Mouse (Mus musculus) adrenal gland, postnatal 36 days (tissue): ENCODE data around the gene Mboat1. TPM values are rescaled to one million over a fixed set of nuclear protein-coding genes. Genes with fewer than 3 reads are reported as not detected.

ENCODE experiments used
- DNase-seq, 2 experiments: peaks; one replicate each; pipeline ENCODE4 v3.0.0; 2021; ENCODE audit warnings: mixed read lengths in 1 of 2
- long read RNA-seq, 2 experiments: library from polyadenylated mRNA; stranded (forward); transcript quantifications; one replicate each; pipeline ENCODE4 v2.0.0; 2021; ENCODE audit warnings: borderline sequencing depth in 2 of 2
- total RNA-seq, 2 experiments: library from RNA; stranded (reverse); gene quantifications; 2 replicates each; pipeline ENCODE4 v1.2.3; 2021

The Mboat1 gene
- total RNA-seq = 1 to 10 TPM; 3.8 to 5.4 TPM
- long read RNA-seq, experiment 1, partial matches to known transcripts = 0 of 4 reads
- long read RNA-seq, experiment 1, other reads (novel, unspliced or antisense) = 2 of 4 reads
- long read RNA-seq, experiment 2, partial matches to known transcripts = 0 of 1 reads
- long read RNA-seq, experiment 2, other reads (novel, unspliced or antisense) = 0 of 1 reads

GRCm38 (mm10) chr13:30136243-30136922 lies at the start of gene Mboat1:
Gene Mboat1 (plus strand): TSS chr13:30136489.
- peak; percentile 90 to 93 for DNase-seq

- DNase-seq = peak in 1 of 2 experiments; percentile 5
These were observed 43.2 kb upstream of the Mboat1 start for GRCm38 (mm10) chr13:30093086-30093485.

GRCm38 (mm10) chr13:30095851-30096250 lies 40.4 kb upstream of the Mboat1 start:
- peak in 1 of 2 experiments; percentile 6 for DNase-seq

DNA sequence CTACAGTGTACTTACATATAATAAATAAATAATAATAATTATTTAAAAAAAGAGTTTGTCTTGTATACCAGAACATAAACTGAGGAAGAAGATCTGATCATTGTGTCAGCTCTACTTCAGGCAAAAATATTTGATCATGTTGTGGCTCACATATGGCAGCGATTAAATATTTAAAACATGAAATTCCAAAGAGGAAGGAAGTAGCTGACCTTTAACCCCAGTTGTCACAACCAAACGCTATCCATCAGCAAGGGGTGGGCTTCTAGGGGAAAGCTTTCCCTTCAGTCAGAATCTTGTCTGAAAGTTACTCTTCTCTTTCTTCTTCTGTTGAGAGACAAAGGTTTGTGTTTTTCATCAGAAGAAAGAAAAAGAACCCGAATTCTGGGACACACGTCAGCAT lies 39.8 kb upstream of the Mboat1 start:
- DNase-seq = no peak

GRCm38 (mm10) chr13:30109001-30109600 lies 27.2 kb upstream of the Mboat1 start:
- DNase-seq = peak in 1 of 2 experiments; percentile 13

DNA sequence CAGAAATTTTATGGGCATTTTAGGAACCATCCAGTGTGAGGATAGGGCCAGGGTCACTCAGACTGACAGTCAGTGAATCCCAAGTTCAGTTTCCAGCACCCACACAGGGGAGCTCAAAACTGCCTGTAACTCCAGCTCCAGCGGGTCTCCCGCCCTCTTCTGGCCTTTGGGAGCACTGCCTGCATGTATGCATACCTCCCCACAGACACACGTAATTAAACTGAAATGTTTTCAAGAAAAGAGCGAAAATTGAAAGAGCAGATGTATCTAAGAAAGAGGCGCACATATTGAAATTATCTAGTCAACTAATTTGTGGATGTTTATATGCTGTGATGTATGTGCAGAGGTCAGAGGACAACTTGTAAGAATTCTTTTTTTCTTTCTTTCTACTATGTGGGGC lies 20.5 kb upstream of the Mboat1 start:
- DNase-seq = no peak

DNA sequence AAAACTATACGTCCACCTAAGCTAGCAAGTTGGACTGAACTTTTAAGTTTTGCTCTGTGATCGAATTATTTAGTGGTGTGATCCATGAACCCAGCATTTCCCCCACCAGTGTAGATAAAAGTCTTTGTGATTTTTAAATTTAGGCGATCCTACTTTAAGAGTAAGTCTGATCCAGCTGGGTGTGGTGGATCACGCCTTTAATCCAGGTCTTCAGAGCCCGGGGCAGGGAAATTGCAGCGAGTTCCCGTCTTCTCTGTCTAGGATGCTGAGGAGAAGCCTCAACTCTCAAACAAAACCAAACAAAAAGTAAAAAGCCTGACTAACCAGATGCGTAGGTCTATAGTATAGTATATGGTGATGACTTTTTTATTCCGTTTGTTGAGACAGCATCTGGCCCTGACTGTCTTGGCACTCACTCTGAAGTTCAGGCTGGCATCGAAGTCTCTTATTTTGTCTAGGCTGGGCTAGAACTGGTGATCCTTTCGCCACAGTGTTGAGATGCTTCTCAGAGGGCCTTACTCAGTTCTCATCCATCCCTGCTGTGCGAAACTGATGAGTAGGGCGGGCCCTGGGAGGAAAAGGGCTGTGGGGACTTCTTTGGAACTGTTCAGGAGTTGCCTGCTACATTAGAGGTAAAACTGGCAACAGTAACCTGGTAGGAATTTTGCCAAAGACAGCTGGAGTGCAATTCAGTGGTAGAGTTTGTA lies 787 bp downstream of the Mboat1 start:
- DNase-seq = no peak

- DNase-seq = no peak
These were observed 1.7 kb downstream of the Mboat1 start for GRCm38 (mm10) chr13:30137951-30138350.

DNA sequence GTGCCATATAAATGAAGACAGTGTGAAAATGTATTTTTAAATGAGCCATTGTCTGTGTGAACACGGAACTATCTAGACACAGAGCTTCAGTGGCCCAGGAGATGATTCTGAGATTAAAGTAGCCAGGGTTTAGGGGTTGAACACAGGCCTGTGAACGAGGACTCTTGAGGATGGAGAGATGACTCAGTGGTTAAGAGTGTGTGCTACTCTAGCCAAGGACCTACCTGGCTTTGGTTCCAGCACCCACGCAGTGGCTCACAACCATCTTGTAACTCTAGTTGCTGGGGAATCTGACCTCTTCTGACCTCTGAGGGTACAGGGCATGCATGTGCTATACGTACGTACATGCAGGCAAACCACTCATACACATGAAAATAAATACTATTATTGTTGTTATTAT lies 3.9 kb downstream of the Mboat1 start:
- no peak for DNase-seq

DNA sequence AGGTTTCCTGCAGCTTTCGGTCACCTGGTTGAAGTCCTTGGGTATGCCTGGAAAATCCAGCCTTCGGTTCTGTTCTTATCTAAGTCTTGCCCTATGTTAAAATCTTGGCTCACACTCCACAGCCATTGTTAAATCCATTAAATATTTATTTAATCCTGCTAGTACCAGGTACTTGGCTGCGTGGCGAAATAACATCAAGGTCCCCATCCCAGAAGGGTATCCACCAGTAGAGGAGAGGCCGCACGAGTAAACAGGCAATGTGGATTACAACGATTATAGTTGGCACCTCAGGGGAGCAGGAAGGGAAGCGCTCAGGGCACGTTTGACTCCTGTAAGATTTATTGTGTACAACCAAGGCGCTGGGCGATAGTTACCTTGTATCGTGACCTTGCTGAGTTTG lies 4.4 kb downstream of the Mboat1 start:
- peak in 1 of 2 experiments; percentile 5 for DNase-seq

GRCm38 (mm10) chr13:30141996-30142395 lies 5.7 kb downstream of the Mboat1 start:
- DNase-seq = no peak

DNA sequence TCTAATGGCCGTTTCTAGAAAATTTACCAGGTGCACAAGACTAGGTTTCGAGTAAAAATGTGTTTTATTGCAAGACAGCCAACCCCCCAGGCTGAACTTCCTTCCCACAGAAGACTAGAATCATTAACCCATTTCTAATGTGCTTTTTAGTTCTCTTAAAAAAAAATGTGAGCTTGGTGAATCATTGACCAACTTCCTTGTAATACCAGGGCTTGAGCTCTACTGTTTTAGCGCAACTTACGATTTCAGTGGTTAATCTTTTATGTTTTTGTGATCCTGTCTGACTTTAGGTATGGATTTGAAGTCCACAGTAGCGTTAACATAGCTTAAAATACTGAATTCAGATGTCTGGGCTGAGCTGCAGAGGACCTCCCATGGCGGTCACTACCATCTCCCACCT lies 10.2 kb downstream of the Mboat1 start:
- DNase-seq = no peak

- DNase-seq = peak; percentile 25 to 51
These were observed 18.0 kb downstream of the Mboat1 start for GRCm38 (mm10) chr13:30154264-30154663.

DNA sequence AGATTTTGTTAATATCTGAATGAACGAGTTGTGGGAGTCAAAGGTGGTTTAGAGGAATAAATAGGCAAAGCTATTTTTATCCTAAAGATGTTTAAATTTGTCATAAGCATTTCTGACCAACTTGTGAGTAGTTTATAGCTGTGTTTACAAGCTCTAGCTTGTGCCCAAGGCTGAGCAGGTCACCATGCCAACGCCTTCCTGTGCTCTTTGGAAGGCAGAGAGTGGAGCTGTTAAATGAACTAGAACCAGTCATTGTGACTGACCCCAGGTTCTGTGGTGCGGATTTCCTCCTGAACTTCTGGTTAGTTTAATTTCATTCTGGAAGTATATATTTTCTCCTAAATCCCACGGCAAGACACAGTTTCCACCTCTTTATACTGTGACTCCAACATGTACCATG lies 23.3 kb downstream of the Mboat1 start:
- peak in 1 of 2 experiments; percentile 19 for DNase-seq

- DNase-seq = no peak
These were observed 27.2 kb downstream of the Mboat1 start for GRCm38 (mm10) chr13:30163521-30163920.

DNA sequence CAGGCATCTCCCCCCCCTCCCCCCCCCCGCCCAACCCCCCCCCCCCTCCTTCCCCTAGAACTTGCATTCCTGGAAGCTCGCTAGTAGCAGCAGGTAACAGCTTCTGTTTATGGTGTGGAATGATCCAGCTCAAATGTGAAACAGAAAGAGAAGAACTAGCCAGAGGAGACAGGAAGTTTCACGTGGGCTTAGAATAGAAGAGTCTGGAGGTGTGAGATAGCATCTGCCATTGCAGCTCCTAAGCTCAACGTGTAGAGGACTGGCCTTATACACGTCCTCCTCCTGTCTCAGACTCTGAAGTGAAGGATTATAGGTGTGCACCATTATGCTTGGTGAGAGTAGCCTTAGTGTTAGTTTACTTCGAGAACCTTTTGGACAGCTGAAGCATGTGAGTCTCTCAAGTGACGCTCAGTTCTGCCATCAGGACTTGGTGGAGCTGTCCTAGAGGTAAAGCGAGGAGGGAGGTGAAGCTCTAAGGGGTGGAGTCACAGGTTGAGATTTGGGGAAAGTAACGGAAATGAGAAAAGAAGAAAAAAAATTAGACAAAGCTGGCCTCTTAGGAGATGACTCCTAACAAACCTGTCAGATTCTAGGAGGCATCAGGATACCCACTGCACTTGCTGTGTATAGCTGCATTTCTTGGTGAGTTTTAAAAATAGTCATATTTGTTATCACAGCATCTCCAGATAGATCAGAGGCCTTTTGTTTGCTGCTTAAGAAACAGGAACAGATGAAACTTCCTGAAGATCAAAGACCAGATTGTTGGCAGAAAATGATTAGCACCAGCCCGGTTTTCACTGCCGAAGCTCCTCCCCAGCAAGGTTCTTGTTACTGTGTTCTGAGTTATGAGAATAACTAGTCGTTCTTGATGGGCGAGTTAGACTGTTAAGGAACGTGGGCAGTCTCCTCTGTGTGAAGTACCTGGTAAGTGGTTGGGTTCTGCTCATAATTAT lies 30.1 kb downstream of the Mboat1 start:
- DNase-seq = no peak

DNA sequence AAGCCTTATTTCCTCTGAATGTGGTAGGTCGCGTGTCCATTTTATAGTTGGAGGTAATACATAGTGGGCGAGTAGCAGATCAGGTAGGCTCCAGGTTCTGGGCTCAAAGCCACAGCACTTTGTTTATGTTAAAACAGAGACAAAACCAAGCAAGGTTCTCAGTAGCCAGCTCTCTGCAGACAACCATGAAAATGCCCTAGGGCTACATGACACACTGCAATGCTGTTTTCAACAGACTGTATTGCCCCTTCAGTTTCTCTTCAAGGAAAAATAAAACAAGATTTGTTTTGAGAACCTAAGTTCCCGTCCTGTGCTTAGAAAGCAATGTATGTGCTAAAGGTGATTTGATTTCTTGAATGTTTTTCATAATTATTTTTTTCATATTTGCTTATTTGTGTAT lies 31.2 kb downstream of the Mboat1 start:
- DNase-seq = no peak

- no peak for DNase-seq
These were observed 32.5 kb downstream of the Mboat1 start for GRCm38 (mm10) chr13:30168803-30169202.

DNA sequence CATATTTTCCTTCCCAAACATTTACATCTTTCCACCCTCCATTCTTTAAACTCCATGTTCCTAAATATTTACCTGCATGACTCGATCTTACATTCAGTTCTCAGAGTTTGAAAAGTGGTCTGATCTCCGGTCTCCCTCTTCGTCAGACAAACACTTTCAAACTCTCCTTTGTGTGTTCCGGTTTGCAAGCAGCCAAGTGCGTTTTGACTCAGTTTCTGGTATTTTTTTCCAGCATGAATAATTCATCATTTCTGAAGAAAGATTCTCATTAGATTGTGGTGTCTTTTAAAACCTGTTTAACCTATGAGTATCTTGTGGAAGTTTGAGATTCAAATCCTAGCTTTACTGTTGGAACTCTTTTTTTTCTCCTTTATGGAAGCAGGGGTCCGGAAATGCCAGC lies 33.8 kb downstream of the Mboat1 start:
- no peak for DNase-seq

GRCm38 (mm10) chr13:30174586-30174985 lies 38.3 kb downstream of the Mboat1 start:
- no peak for DNase-seq

- DNase-seq = no peak
These were observed 41.1 kb downstream of the Mboat1 start for GRCm38 (mm10) chr13:30177356-30177755.

GRCm38 (mm10) chr13:30185549-30185948 lies 49.3 kb downstream of the Mboat1 start:
- DNase-seq = no peak
